Mouse (Mus musculus): Measurements from ENCODE around the gene Mcoln2. TPM values are rescaled to one million over a fixed set of nuclear protein-coding genes. Genes with fewer than 3 reads are reported as not detected.
A peak's percentile ranks its signal among the peaks of the same experiment; 100 is the strongest.

Gene Mcoln2
- total and polyA plus RNA-seq, 3 experiments: 31.0 to 34.9 (median 32.0) TPM

GRCm38 (mm10) chr3:146122807-146123463 lies 26.7 kb upstream of the Mcoln2 start:
- in situ Hi-C loops (cut with MboI; ENCODE audit: low pct_ligation_motif_present, low pct_unique_long_range_greater_than_20kb, low sequenced_read_pairs) (no loop called here), dilution Hi-C loops (cut with MboI; ENCODE audit: extremely low pct_ligation_motif_present, extremely low pct_unique_long_range_greater_than_20kb, low sequenced_read_pairs) (no loop called here)
- Histone ChIP-seq H3K4me2 (ENCODE audit: insufficient read depth, low read depth, poor library complexity, severe bottlenecking) (peak overlapping the region; percentile 83), H3K4me1 (ENCODE audit: control insufficient read depth in 1 of 2, insufficient read depth in 2 of 2) (peaks cover 18 to 60% of the 10 kb centered on the region in 2 experiments), H3K9me3 (replicated peaks; ENCODE audit: low read length) (no peaks in the 10 kb centered on the region), H3K9ac (ENCODE audit: insufficient read depth, low read depth) (peak overlapping the region; percentile 90; the same call in 1 of the 2 replicates), H3K4me3 (replicated peaks in 1 of 3; ENCODE audit: low read depth in 2 of 3, low read length in 2 of 3, poor library complexity in 1 of 3) (peak overlapping the region in 2 of 3 experiments; percentile 13 to 53), H3K79me2 (replicated peaks; ENCODE audit: control insufficient read depth, extremely low read depth, insufficient read depth, poor library complexity, severe bottlenecking) (no peaks in the 10 kb centered on the region), H3K27ac (ENCODE audit: insufficient read depth, low read depth) (peak overlapping the region; percentile 54), H3K27me3 (replicated peaks) (no peaks in the 10 kb centered on the region), H3K36me3 (replicated peaks in 1 of 2; ENCODE audit: control insufficient read depth in 1 of 2, insufficient read depth in 1 of 2, low read length in 1 of 2) (peaks cover 0 to under 1% of the 10 kb centered on the region in 2 experiments)
- TF ChIP-seq MYC (IDR thresholded peaks at IDR 0.05; ENCODE audit: low read depth, low read length) (peak; percentile 100), POLR2A (IDR thresholded peaks at IDR 0.05; ENCODE audit: low read depth, low read length) (peak; percentile 36; the same call in 1 of the 2 replicates), MAFK (IDR thresholded peaks at IDR 0.05; ENCODE audit: insufficient replicate concordance, low read length) (peak; percentile 72; the same call in 1 of the 2 replicates), TCF12 (IDR thresholded peaks at IDR 0.05; ENCODE audit: low read depth, low read length) (peak; percentile 96), ELF1 (IDR thresholded peaks at IDR 0.05; ENCODE audit: low read depth, low read length) (peak; percentile 36; the same call in 1 of the 2 replicates), KAT2A (IDR thresholded peaks at IDR 0.05; ENCODE audit: insufficient replicate concordance, low read length) (no peak), USF1 (IDR thresholded peaks at IDR 0.05; ENCODE audit: low read depth, low read length) (peak; percentile 33; the same call in 1 of the 2 replicates), EP300 (IDR thresholded peaks at IDR 0.05; ENCODE audit: low read length) (peak; percentile 100), POLR2AphosphoS2 (IDR thresholded peaks at IDR 0.05; ENCODE audit: low read depth, low read length) (no peak; the same call in 1 of the 2 replicates), CTCF (conservative IDR thresholded peaks at IDR 0.05 in 1 of 2, IDR thresholded peaks at IDR 0.05 in 1 of 2; ENCODE audit: low read depth in 2 of 2, low read length in 2 of 2) (no peak), USF2 (conservative IDR thresholded peaks at IDR 0.05; ENCODE audit: low read depth, low read length) (peak; percentile 54), ZKSCAN1 (IDR thresholded peaks at IDR 0.05; ENCODE audit: borderline replicate concordance, low read depth, low read length) (no peak; the same call in 1 of the 2 replicates), SMC3 (IDR thresholded peaks at IDR 0.05; ENCODE audit: low read depth, low read length) (no peak), MEF2A (IDR thresholded peaks at IDR 0.05; ENCODE audit: borderline replicate concordance, low read depth, low read length) (peak; percentile 93), JUND (conservative IDR thresholded peaks at IDR 0.05; ENCODE audit: low read depth, low read length) (peak; percentile 96), IRF4 (IDR thresholded peaks at IDR 0.05; ENCODE audit: low read depth, low read length) (peak; percentile 90), JUN (IDR thresholded peaks at IDR 0.05; ENCODE audit: insufficient read depth, low read depth, low read length) (peak; percentile 97), ZNF384 (IDR thresholded peaks at IDR 0.05; ENCODE audit: low read depth, low read length) (peak; percentile 100), ZMIZ1 (IDR thresholded peaks at IDR 0.05; ENCODE audit: low read depth, low read length) (no peak), E2F4 (IDR thresholded peaks at IDR 0.05; ENCODE audit: insufficient replicate concordance, low read depth, low read length) (peak; percentile 88), RCOR1 (conservative IDR thresholded peaks at IDR 0.05; ENCODE audit: low read depth, low read length) (peak; percentile 95), PAX5 (IDR thresholded peaks at IDR 0.05; ENCODE audit: low read length) (no peak), ZC3H11A (IDR thresholded peaks at IDR 0.05; ENCODE audit: low read depth, low read length) (no peak), MAX (IDR thresholded peaks at IDR 0.05; ENCODE audit: low read length) (peak; percentile 98), HCFC1 (IDR thresholded peaks at IDR 0.05; ENCODE audit: low read depth, low read length) (peak; percentile 49; the same call in 1 of the 2 replicates), RAD21 (IDR thresholded peaks at IDR 0.05; ENCODE audit: low read depth, low read length) (no peak; the same call in none of the 2 replicates), CHD1 (IDR thresholded peaks at IDR 0.05; ENCODE audit: low read depth, low read length) (0 out of 2 replicates have a peak, but pooled peaks have one; percentile 57), MAZ (IDR thresholded peaks at IDR 0.05; ENCODE audit: low read depth, low read length) (peak; percentile 87; the same call in 1 of the 2 replicates), ETS1 (conservative IDR thresholded peaks at IDR 0.05; ENCODE audit: low read depth, low read length) (peak; percentile 98), SIN3A (IDR thresholded peaks at IDR 0.05; ENCODE audit: low read length) (peak; percentile 93), CHD2 (IDR thresholded peaks at IDR 0.05; ENCODE audit: low read length) (peak; percentile 75; the same call in 1 of the 2 replicates), UBTF (IDR thresholded peaks at IDR 0.05; ENCODE audit: low read depth, low read length) (no peak; the same call in 1 of the 2 replicates), GABPA (IDR thresholded peaks at IDR 0.05; ENCODE audit: insufficient replicate concordance, low read depth, low read length) (no peak), NRF1 (IDR thresholded peaks at IDR 0.05; ENCODE audit: low read depth, low read length) (no peak), BHLHE40 (IDR thresholded peaks at IDR 0.05; ENCODE audit: low read depth, low read length) (peak; percentile 99), NELFE (IDR thresholded peaks at IDR 0.05; ENCODE audit: low read depth, low read length) (0 out of 2 replicates have a peak, but pooled peaks have one; percentile 34), TBP (conservative IDR thresholded peaks at IDR 0.05; ENCODE audit: low read depth, low read length) (peak; percentile 78), MXI1 (IDR thresholded peaks at IDR 0.05; ENCODE audit: low read depth, low read length) (peak; percentile 96)
- peak; percentile 80 for DNase-seq (ENCODE audit: extremely low read depth)
